ENCODE assay signal across 25 mouse cellular contexts in genomic region chr13:45446636-45447035, GRCm38 (mm10). TPM values are rescaled to one million over a fixed set of nuclear protein-coding genes. Genes with fewer than 3 reads are reported as not detected.
A peak's percentile ranks its signal among the peaks of the same experiment; 100 is the strongest.
DNase-seq lines count a peak whose midpoint lies in the region; ATAC-seq lines count a peak whose summit lies in the region.
"Had no signal": no experiment of that assay in that cellular context is flagged by ENCODE, and none has a peak within 500 bp of the region (broad histone marks: within the 10 kb centered on the region; RNA-seq: fewer than 3 reads in every experiment).

No protein-coding gene starts in this region.

- no peak overlapping the region for H3K9ac ChIP-seq in embryonic facial prominence, embryonic 11.5 days (replicated peaks; ENCODE audit: low read length)
- no peak overlapping the region for H3K9ac ChIP-seq in liver, embryonic 12.5 days
- H3K9ac ChIP-seq: forebrain, postnatal 0 days; hindbrain, embryonic 15.5 days; intestine, embryonic 15.5 days had no signal

- ATAC-seq in megakaryocyte, adult 5-6 weeks (ENCODE audit: poor library complexity, severe bottlenecking), result no peak
- no peak for ATAC-seq in embryonic facial prominence, embryonic 11.5 days (replicated peaks; ENCODE audit: insufficient number of reproducible peaks, low FRiP score, low TSS enrichment, low read depth)
- no peak for ATAC-seq in liver, embryonic 12.5 days
- ATAC-seq: CD4-positive, CD25-positive, alpha-beta regulatory T cell, adult 4 months; forebrain, postnatal 0 days; intestine, embryonic 15.5 days had no signal

- no peak overlapping the region for H3K4me2 ChIP-seq in embryonic facial prominence, embryonic 11.5 days (ENCODE audit: low read depth, low read length)
- H3K4me2 ChIP-seq in liver, embryonic 12.5 days, result no peak overlapping the region
- H3K4me2 ChIP-seq: hindbrain, embryonic 15.5 days; intestine, embryonic 15.5 days; midbrain, embryonic 11.5 days had no signal

- peaks cover 76% of the 10 kb centered on the region for H3K4me1 ChIP-seq in megakaryocyte, embryonic 14.5 days
- peaks cover 2% of the 10 kb centered on the region; the same call in 1 of the 2 replicates for H3K4me1 ChIP-seq in embryonic facial prominence, embryonic 11.5 days (ENCODE audit: control insufficient read depth, insufficient read depth, low read length)
- H3K4me1 ChIP-seq in liver, embryonic 12.5 days, result peaks cover 34% of the 10 kb centered on the region
- H3K4me1 ChIP-seq: hindbrain, embryonic 15.5 days had no signal

- no peak overlapping the region for H3K27ac ChIP-seq in embryonic facial prominence, embryonic 11.5 days (replicated peaks; ENCODE audit: low read depth, low read length)
- H3K27ac ChIP-seq in liver, embryonic 12.5 days, result no peak overlapping the region
- H3K27ac ChIP-seq: hindbrain, embryonic 15.5 days; intestine, embryonic 15.5 days had no signal

- peaks cover 6% of the 10 kb centered on the region for H3K9me3 ChIP-seq in megakaryocyte, embryonic 14.5 days
- H3K9me3 ChIP-seq in embryonic facial prominence, embryonic 11.5 days (replicated peaks; ENCODE audit: control insufficient read depth, low read length), result no peaks in the 10 kb centered on the region
- H3K9me3 ChIP-seq in liver, embryonic 12.5 days (replicated peaks), result no peaks in the 10 kb centered on the region
- H3K9me3 ChIP-seq: hindbrain, embryonic 15.5 days; intestine, embryonic 15.5 days had no signal

- DNase-seq in embryo, embryonic 10 days (ENCODE audit: low spot score), result peak; percentile 62
- no peak for DNase-seq in embryo, embryonic 9.5 days (ENCODE audit: extremely low spot score)
- peak; percentile 53 for DNase-seq in embryonic facial prominence, embryonic 11.5 days (ENCODE audit: low spot score)
- no peak for DNase-seq in T-cell, adult 2 months (ENCODE audit: low spot score)
- no peak for DNase-seq in frontal cortex, postnatal 25 days (ENCODE audit: low spot score in 2 of 2)
- DNase-seq: adrenal gland, adult 2 months; cerebellum, adult 11-12 months; cerebellum, postnatal 10 days; forebrain, postnatal 0 days; gastrocnemius, postnatal 36 days; heart, postnatal 4 days; kidney, adult 9 months; kidney, postnatal 4 days; liver; lung, postnatal 4 days; right cerebral cortex, postnatal 14 days; spleen, adult 18-20 months; thymus, postnatal 36 days had no signal

- 44% methylated on average over 1 of the region's 1 CpGs for WGBS in embryonic facial prominence, embryonic 11.5 days
- 81% methylated on average over 1 of the region's 1 CpGs for WGBS in liver, embryonic 12.5 days (ENCODE audit: insufficient replicate concordance)

- peak overlapping the region; percentile 62 for H3K4me3 ChIP-seq in megakaryocyte, embryonic 14.5 days (replicated peaks)
- H3K4me3 ChIP-seq in embryonic facial prominence, embryonic 11.5 days (ENCODE audit: low read depth, low read length), result no peak overlapping the region
- no peak overlapping the region for H3K4me3 ChIP-seq in liver, embryonic 12.5 days
- H3K4me3 ChIP-seq: hindbrain, embryonic 15.5 days; intestine, embryonic 15.5 days had no signal

- H3K27me3 ChIP-seq in megakaryocyte, embryonic 14.5 days (replicated peaks), result no peaks in the 10 kb centered on the region
- H3K27me3 ChIP-seq in embryonic facial prominence, embryonic 11.5 days (ENCODE audit: control insufficient read depth, insufficient read depth, low read length), result no peaks in the 10 kb centered on the region
- H3K27me3 ChIP-seq in liver, embryonic 12.5 days (replicated peaks), result peaks cover 22% of the 10 kb centered on the region; the same call in 1 of the 2 replicates
- H3K27me3 ChIP-seq: hindbrain, embryonic 15.5 days; intestine, embryonic 15.5 days had no signal

- H3K36me3 ChIP-seq in megakaryocyte, embryonic 14.5 days (replicated peaks; ENCODE audit: low read length), result peaks cover 10% of the 10 kb centered on the region
- H3K36me3 ChIP-seq in embryonic facial prominence, embryonic 11.5 days (replicated peaks; ENCODE audit: control insufficient read depth, insufficient read depth, low read depth, low read length), result no peaks in the 10 kb centered on the region
- H3K36me3 ChIP-seq in liver, embryonic 12.5 days, result no peaks in the 10 kb centered on the region
- H3K36me3 ChIP-seq: hindbrain, embryonic 15.5 days; intestine, embryonic 15.5 days had no signal

RNA-seq across cellular contexts. Expression of gene Mylip, which starts 57.1 kb away (rescaled TPM):
- polyA plus RNA-seq in megakaryocyte, embryonic 14.5 days (2012; ENCODE audit: insufficient read depth, low replicate concordance), result 4.6 and 7.1 TPM in 2 replicates
- total RNA-seq in megakaryocyte, adult 5-6 weeks (2015), result 16.3 and 17.2 TPM in 2 replicates
- 11.9 and 18.7 TPM in 2 replicates for total RNA-seq in megakaryocyte, adult 5-6 weeks (2017)
- polyA plus RNA-seq in embryonic facial prominence, embryonic 11.5 days (2014; fragmentation: Nextera tagmentation; extraction: Ambion mirVana), result 8.2 and 8.7 TPM in 2 replicates
- 7.0 and 7.6 TPM in 2 replicates for polyA plus RNA-seq in liver, embryonic 12.5 days (2016; fragmentation: Nextera tagmentation; extraction: Ambion mirVana)

Comparison
In these comparisons a context has a peak if more than half of its experiments do, and no peak if none do; other contexts are left out.
1. DNase-seq: peak in embryo, embryonic 10 days (single experiment) and embryonic facial prominence, embryonic 11.5 days (single experiment); none in embryo, embryonic 9.5 days (single experiment), T-cell, adult 2 months (single experiment) and frontal cortex, postnatal 25 days (0 of 2).